Mouse (Mus musculus) CD4-positive helper T cell, adult 2 months (primary cell): Measurements from ENCODE around the gene Fhit.

Source experiments
- DNase-seq: peaks from one replicate; pipeline ENCODE4 v3.0.0-alpha.2; 2012; ENCODE audit warnings: low read depth, missing footprints, low spot score

The Fhit gene

DNA sequence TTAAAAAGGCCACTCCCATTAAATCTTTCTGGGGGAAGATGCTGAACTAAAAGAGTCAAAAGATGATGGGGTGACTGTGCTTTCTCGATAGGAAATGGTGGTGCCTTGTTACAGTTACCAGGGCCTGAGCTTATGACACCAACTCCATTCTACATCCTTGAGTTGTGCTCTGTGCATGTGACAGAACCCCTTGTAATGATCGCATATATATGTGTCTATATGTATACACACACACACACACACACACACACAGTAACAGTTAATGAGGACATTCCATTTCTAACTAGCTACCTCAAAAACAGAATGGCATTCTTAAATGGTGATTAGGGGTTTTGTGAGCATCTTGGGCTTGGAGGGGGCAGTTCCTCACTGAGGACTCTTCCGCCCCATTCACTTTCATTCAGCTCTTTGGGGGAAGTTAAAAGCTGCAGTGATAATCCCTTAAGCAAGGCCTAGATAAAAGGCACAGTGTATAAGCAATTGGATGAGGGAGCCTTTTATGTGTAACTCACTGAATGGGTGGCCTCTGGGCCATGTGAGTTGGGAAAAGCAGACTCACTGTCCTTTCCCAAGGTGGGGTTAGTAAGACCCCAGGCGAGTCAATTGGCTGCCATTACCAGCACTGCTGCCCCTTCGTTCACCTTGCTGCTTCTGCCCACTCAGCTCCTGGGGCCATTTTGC lies 449.9 kb downstream of the Fhit start:
- no peak for DNase-seq

DNA sequence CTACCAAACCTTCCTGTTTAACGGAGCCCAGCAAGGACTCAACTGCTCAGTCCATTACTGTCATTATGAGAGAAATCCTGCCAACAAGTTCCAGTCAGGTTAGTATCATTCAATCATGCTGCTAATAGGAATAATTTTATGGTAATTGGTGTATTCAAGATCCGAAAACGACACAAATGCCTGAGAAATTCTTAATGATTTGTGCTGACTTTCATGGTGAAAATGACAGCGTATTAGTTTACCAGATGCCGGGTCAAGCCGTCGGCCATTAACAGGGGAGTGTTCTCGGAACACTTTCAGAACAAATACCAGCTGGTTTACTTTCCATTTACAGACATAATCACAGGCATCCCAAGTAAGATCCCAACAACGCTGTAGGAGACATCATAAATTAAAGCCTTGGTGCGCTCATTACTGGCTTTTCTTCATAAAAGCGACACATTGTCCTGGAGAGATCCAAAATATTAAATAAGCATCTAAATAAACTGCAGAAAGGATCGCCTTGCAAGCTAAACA lies 451.0 kb downstream of the Fhit start:
- DNase-seq = no peak

DNA sequence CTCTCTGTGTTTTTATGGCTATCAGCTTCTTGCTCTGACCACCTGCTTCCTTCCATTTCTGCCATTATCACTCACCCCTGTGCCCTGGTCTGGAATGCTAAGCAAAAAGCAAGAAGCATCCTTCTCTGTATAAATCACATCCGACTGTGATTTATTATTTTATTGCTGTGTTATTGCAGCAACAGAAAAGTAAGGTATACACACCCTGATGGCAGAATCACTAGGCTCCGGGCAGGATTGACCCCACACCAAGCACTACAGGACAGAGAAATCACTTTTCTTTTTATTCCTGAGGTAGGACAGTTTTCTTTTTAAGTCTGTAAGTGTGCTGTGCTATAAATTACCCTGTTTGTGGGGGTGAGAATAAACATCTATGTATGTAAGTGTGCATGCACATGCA lies 460.1 kb downstream of the Fhit start:
- DNase-seq = no peak

DNA sequence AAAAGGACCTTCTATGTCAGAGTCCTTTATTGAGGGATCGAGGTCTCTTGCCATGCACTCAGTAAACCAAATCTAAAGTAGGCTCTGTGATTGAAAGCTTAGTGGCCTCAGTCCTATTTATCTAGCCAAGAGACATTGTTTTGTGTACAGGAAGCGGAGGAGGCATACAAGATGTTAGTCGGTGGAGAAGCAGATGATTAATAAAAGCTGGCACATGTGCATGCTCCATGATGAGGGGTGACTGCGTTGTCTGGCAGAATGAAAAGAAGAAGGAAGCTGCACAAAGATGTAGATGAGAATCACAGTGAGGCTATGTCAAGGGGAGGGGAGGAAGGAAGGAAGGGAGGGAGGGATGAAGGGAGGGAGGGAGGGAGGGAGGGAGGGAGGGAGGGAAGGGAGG lies 481.8 kb downstream of the Fhit start:
- DNase-seq = no peak

DNA sequence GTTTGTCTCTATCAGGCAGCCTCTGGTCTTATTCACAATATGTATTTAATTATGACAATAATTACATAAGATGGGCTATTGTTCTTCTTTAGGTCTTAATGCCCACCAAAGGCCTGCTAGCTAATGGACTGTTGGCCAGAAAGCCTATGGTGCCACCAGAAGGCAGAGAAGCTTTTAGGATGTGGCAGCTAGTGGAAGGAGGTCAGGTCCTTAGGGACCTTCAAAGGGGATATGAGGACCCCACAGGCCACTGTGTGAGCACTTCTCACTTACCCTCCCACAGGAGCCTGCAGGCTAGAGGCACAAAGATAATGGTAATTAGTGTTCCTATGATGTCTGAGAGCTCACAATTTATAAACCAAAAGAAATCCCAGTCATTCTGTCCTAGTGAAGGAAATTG lies 482.2 kb downstream of the Fhit start:
- DNase-seq = no peak

DNA sequence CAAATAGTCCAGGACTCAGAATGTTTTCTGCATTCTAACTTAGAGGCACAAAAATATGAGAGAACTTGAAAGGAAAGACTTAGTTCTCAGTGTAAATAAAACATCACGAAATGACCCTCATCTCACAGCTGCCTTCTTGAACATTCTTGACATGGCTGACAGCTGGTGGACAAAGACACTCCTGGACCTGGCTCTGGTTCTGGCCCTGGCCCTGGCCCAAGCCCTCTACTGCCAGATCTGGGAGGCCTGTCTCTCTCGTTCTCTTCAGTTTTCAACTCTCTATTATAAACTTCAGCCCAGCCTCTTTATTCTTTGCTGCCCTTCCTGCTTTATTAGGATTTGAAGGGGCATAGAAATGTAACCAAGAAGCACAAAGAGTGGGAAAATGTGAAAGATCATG lies 484.2 kb downstream of the Fhit start:
- no peak for DNase-seq

- no peak for DNase-seq
Measured at GRCm38 (mm10) chr14:10660247-10660646, 501.6 kb downstream of the Fhit start.

DNA sequence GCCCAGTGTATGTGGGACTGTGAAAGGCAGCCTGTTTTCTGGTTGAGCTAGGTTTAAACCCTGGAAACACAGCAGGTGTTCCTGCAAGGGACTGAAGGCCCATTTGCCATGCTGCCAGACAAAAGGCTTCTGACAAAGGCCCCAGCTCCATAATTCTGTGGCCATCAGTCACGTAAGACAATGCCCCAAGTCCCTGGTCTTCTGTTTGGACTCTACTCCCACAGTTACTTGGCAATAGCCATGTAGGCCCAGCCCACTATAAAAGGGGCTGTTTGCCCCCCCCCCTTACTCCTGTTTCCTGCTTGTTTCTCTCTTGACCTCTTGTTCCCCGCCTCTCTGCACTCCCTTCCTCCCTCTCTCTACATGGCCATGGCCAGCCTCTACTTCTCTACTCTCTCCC lies 502.5 kb downstream of the Fhit start:
- DNase-seq = no peak

DNA sequence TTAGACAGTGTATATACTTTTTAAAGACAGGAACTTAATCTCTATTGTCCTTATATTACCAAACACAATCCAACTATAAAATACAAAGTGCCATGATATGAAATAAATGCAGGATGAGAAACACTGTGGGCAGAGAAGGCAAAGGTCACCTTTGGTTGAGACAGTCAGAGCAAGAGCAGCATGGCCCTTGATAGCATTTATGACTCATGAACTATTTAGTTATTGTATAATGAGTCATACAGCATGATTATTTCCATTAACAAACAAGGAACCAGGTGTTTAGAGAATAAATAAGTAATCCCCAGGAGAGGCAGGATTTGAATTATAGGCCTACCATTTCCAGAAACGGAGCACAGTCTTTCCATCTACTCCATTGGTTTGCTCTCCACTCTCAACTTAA lies 503.6 kb downstream of the Fhit start:
- DNase-seq = no peak

DNA sequence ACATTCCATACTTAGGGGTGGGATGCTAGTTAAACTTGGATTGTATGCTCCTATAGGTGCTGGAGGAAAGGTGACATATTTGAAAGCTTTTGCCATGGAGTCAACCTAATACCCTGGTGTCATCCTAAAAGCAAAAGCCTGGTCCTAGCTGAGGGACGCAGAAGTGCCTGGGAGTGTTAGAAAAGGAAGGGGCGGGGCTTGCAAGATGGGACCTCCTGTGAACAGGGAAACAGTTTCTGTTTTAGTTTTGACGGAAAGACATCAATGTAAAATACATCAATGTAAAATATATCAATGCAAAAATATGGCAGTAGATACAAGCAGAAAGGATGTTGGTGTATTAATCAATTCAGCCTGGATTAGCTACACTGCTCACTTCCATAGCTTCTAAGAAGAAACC lies 504.5 kb downstream of the Fhit start:
- no peak for DNase-seq

GRCm38 (mm10) chr14:10655842-10656241 lies 506.0 kb downstream of the Fhit start:
- no peak for DNase-seq

DNA sequence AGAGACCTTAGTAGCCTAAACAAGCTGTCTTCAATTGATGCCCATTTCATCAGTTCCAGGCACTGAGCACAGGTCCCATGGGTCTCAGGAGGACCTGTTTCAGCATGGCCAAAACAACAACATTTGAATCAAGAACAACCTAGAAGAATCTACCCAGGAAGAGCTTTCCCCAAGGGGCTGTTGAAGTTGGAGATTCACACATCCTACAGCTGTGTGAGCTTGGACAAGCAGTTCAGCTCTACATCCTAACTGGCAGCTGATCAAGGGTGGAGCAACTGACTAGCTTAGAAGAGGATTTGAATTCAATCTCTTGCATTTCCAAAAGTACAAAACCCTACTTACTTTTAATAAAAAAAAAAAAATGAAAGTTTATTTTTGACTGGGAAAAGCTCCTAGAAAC lies 514.0 kb downstream of the Fhit start:
- DNase-seq = no peak

DNA sequence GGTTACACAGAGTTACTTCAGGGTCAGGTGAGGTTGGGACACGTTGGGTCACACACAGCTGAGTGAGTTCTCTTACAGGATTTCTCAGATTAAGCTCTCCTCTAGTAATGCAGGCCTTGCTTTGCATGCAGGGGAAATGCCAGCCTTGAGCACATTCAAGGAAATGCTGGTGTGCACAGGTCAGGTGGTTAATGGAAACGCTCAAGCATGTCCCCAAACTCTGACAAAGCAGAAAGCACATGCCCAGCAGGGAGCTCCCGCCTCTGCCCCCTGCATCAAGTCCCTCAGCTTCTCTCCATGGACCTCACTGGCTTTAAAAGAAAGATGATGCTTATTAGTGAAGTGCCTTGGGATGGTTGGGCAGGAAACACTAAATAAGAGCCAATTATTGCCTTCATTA lies 530.1 kb downstream of the Fhit start:
- no peak for DNase-seq

DNA sequence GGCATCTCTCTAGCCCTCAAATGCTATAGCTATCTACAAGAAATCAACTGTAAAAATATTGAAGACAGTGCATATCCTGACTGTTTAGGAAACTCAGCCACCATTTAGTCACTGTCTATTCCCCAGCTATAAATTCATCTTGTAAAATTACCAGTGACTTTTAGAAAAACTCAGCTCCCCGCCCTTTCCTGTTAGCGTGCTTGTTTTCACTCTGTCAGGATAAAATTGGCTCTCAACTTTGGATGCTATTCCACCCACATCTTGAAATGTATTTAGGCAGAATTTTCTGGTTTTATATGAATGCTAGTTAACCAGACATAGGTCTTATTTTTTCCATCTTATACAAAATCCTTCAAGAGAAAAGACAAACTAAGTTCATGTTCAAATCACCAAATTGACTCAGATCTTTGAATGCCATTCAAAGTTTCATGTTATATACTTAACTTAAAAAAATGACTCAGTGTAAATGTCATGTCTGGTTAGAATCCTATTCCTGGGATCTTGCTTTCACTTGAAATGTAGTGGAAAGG lies 530.9 kb downstream of the Fhit start:
- no peak for DNase-seq

GRCm38 (mm10) chr14:10593467-10593866 lies 568.4 kb downstream of the Fhit start:
- DNase-seq = peak; percentile 33

GRCm38 (mm10) chr14:10568937-10569552 lies 592.8 kb downstream of the Fhit start:
- no peak for DNase-seq

- DNase-seq = no peak
Measured at GRCm38 (mm10) chr14:10567771-10568170, 594.1 kb downstream of the Fhit start.

GRCm38 (mm10) chr14:10554755-10555154 lies 607.1 kb downstream of the Fhit start:
- DNase-seq = no peak

DNA sequence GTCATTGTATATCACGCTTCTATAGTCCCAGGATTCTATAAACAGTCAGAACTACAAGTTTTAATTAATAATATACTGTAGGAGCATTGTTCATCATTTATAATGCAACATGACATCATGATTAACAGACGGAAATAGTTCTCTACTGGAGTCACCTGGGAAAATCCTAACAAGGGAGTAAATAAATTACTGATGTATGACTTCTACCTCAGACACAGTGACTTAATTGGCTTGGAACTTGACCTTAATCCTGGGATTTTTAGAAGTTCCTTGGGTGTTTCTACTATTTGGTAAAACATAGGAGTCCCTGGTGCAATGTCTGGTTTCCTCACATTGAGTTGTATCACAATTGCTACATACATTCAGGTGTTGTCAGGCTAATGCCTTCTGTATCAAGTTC lies 613.2 kb downstream of the Fhit start:
- no peak for DNase-seq

- no peak for DNase-seq
Measured at GRCm38 (mm10) chr14:10545916-10546315, 615.9 kb downstream of the Fhit start.

GRCm38 (mm10) chr14:10534862-10535261 lies 627.0 kb downstream of the Fhit start:
- DNase-seq = no peak

DNA sequence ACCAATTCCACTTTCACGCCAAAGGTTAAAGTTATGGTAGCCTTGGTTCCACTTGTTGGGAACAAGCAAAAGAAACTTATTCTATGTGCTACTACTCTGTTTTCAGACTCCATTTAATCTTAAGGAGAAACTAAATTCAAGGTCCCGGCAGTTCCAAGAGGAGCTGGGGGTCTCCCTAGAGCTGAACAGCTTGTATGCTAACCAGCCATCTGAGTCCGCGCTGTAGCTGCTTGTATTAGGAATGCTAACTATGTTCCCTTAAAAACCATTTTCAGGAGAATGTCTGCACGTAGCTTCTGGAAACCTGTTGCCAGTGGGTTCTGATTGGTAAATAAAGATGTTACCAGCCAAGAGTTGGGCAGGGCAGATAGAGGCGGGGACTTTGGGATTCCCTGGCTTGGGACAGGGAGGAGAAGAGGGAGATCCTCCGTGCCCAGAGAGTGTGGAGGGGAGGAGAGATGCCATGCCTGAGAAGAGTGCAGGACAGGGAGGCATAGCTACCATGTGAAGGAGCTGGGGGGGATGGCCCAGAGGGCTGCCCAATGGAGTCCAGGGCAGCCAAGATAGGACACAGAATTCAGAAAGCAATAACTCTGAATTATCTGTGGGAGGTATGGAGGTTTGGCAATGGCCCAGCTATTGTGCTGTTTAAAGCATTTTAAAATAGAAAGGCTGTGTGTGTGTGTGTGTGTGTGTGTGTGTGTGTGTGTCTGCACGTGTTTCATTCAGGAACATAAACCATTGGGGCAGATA lies 629.9 kb downstream of the Fhit start:
- no peak for DNase-seq
